Mouse (Mus musculus) kidney, embryonic 14.5 days (tissue): ENCODE results near the gene Olfr1380. TPM values are rescaled to one million over a fixed set of nuclear protein-coding genes. Genes with fewer than 3 reads are reported as not detected.
"Not testable (repeated sequence)": the region's sequence is repeated elsewhere in the genome, so short reads cannot be mapped to it uniquely, and the experiment has no call there.

Experiments
- ATAC-seq: fragments of 200-750 bp; cut with Nextera tagmentation; 2 replicates; pipeline ENCODE4 v1.8.0; 2017; ENCODE audit warnings: moderate number of reproducible peaks, mild to moderate bottlenecking, moderate TSS enrichment, moderate library complexity; ENCODE audit not compliant: low FRiP score, low TSS enrichment
- H3K27ac ChIP-seq: fragments of 300-500 bp; sonication (generic); 2 replicates; pipeline ENCODE4 v1.5.1; 2014; ENCODE audit warnings: low read depth, mild to moderate bottlenecking, low read length, moderate library complexity, mixed read lengths
- H3K27me3 ChIP-seq: fragments of 300-500 bp; sonication (generic); 2 replicates; pipeline ENCODE4 v1.6.1; 2014; ENCODE audit warnings: mild to moderate bottlenecking, low read length; ENCODE audit not compliant: control insufficient read depth, insufficient read depth
- H3K36me3 ChIP-seq: fragments of 300-500 bp; sonication (generic); 2 replicates; pipeline ENCODE4 v1.6.1; 2014; ENCODE audit warnings: low read length, mixed read lengths; ENCODE audit not compliant: control insufficient read depth, insufficient read depth
- H3K4me1 ChIP-seq: fragments of 300-500 bp; sonication (generic); 2 replicates; pipeline ENCODE4 v1.6.1; 2014; ENCODE audit warnings: low read length, mixed read lengths; ENCODE audit not compliant: control insufficient read depth, insufficient read depth
- H3K4me2 ChIP-seq: fragments of 300-500 bp; sonication (generic); replicated peaks from 2 replicates; pipeline ENCODE4 v1.6.1; 2014; ENCODE audit warnings: low read depth, mild to moderate bottlenecking, low read length
- H3K4me3 ChIP-seq: fragments of 300-500 bp; sonication (generic); 2 replicates; pipeline ENCODE4 v1.5.1; 2014; ENCODE audit warnings: mild to moderate bottlenecking, low read length
- H3K9ac ChIP-seq: fragments of 300-500 bp; sonication (generic); 2 replicates; pipeline ENCODE4 v1.6.1; 2014; ENCODE audit warnings: low read depth, mild to moderate bottlenecking, low read length, moderate library complexity
- H3K9me3 ChIP-seq: fragments of 300-500 bp; sonication (generic); 2 replicates; pipeline ENCODE4 v1.6.1; 2016; ENCODE audit warnings: low read length; ENCODE audit not compliant: control insufficient read depth
- WGBS: fragments of 180-500 bp; shearing (Covaris S2); extraction: QIAGEN DNeasy Blood & Tissue Kit; methylation state at CpG from one replicate; pipeline ENCODE4 v1.1.7; 2014; 5-methylcytosine and 5-hydroxymethylcytosine counted together
- polyA plus RNA-seq: library from polyadenylated mRNA; unstranded; fragments of >200 nt; fragmentation: Nextera tagmentation; extraction: Ambion mirVana; gene quantifications from 2 replicates; pipeline ENCODE4 v1.2.1, GENCODE M21; 2014

Gene Olfr1380
- polyA plus RNA-seq, 1 experiment from 2014 or later, result not detected

DNA sequence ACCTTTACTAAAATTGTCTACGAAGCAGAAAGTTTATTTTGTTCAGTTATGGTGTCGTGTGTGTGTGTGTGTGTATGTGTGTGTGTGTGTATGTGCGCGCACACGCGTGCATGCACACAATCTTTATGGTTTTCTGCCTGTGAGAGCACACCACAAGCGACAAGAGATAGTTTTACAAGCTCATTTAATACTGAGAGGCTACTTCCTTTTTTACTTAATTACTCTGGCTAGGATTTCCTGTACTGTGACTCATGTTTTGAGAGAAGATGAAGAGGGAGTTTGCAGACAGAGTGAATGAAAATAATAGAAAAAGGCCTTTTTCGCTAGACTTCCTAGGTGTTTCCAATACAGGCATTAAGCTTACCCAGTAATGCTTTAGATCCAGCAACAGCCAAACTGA is 23.8 kb downstream of the Olfr1380 start:
- not testable (repeated sequence) for H3K36me3 ChIP-seq, H3K9ac ChIP-seq, H3K27ac ChIP-seq, H3K4me3 ChIP-seq, H3K4me2 ChIP-seq, H3K4me1 ChIP-seq, ATAC-seq, H3K27me3 ChIP-seq, H3K9me3 ChIP-seq
- WGBS, result 78% methylated on average over 8 of the region's 8 CpGs

DNA sequence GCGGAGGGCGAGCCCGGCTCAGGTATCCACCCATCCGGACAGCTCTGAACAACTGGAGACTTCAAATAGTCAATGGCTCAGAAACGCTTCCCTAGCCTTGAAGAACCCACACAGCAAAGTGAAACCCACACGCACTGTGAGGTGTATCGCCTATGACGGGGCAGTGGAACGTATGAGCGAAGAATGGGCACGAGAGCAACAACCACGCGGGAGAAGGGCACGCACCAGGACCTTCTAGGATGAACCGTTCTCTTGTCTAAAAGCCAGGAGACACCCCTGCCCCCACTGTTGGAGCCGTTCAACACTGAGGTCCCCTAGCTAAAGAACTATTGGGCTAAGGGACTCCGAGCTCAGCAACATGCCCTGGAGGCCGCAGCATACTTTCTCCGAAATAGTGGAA is 33.5 kb downstream of the Olfr1380 start:
- 93% methylated on average over 19 of the region's 19 CpGs for WGBS
- no peaks in the 10 kb centered on the region for H3K36me3 ChIP-seq
- H3K9ac ChIP-seq, result no peak overlapping the region
- no peak overlapping the region for H3K4me3 ChIP-seq
- H3K27me3 ChIP-seq, result no peaks in the 10 kb centered on the region
- no peaks in the 10 kb centered on the region for H3K4me1 ChIP-seq
- H3K27ac ChIP-seq, result no peak overlapping the region
- H3K9me3 ChIP-seq, result no peaks in the 10 kb centered on the region
- ATAC-seq, result no peak
- H3K4me2 ChIP-seq, result no peak overlapping the region

DNA sequence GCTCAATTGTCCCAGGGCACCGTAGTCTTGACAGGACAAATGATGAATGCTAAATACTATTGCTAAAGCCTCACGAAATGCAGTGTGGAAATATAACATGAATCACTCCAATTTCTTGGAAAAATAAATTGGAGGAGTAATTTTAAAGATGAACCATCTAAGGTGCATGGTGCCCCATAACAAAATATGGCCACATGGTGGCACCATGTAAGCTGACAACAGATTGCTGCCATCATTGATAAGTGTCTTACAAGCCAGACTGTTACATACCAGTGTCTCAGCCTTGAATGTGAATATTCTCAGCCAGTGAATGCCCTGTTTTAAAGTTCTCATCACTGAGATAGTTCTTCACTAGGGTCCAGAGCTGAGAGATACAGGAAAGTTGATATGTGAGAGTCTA is 40.5 kb downstream of the Olfr1380 start:
- not testable (repeated sequence) for H3K27me3 ChIP-seq, H3K9me3 ChIP-seq, H3K9ac ChIP-seq, H3K4me3 ChIP-seq, H3K36me3 ChIP-seq, H3K27ac ChIP-seq, H3K4me2 ChIP-seq, ATAC-seq, H3K4me1 ChIP-seq
- 74% methylated on average over 2 of the region's 2 CpGs for WGBS

DNA sequence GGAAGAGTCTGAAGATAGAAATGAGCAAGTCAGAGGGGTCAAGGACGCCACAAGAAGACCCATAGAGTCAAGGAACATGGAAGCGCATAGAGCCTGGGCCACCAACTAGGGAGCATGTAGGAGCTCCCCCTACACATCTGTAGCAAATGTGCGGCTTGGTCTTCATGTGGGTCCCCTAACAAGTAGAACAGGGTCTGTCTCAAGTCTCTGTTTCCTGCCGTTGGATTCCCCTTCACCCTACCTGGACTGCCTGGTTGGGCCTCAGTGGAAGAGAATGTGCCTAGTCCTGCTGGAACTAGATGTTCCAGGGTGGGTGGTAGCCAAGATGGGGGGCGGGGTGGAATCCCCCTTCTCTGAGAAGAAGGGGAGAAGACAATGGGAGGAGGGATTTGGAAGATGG is 51.6 kb downstream of the Olfr1380 start:
- H3K4me3 ChIP-seq, H3K36me3 ChIP-seq, H3K27ac ChIP-seq, ATAC-seq, H3K27me3 ChIP-seq, H3K4me1 ChIP-seq, H3K9ac ChIP-seq, H3K4me2 ChIP-seq, H3K9me3 ChIP-seq: not testable (repeated sequence)
- WGBS, result 86% methylated on average over 5 of the region's 5 CpGs

DNA sequence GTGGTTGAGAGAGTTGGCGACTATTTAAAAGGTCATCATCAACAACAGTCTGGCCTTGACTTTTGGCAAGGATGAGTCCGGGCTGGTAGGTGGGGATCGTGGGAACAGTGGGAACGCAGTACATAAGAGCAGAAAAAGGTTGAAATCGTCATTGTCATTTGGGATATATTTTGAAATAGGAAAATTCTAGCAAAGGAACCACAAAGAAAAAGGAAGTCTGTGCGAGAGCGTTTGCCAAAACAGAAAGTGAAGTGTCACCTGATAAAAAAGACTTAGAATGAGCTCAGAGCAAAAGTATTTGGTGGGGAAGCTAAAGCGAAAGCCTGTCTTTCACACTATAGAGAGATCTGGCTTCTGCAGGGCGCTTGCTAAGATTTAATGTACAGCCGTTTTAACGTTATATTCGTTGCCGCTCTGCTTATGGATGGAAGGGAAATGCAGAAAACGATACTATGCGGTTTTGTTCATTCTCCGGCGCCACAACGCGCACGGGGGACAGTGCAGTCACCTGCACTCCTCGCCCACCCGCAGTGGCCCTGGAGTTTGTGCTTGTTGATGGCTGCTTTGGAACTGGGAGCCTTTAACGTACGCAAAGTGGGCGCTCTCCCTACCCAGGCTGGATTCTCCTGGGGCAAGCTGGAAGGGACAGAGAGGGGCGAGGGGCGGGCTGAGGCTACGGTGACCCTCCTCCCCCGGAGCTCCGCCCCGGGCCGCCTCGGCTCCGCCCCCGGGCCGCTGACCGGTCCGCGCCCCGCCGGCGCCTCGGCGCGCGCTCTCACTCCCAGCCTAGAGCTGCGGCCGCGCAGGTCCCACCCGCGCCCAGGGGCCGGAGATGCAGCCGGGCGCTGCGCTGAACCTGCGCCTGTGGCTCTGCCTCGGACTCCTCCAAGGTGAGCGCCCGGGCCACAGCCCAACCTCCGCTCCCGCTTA is 52.5 kb downstream of the Olfr1380 start, which contains the start of gene Flt4:
Gene Flt4 (plus strand): TSS at position 326 of the 930 bp plus-strand sequence.
- H3K9me3 ChIP-seq, H3K4me1 ChIP-seq, H3K36me3 ChIP-seq, H3K27ac ChIP-seq, H3K27me3 ChIP-seq: not testable (repeated sequence)
- peak within 1 kb of the TSS; percentile 61 for H3K4me2 ChIP-seq
- WGBS, result 4% methylated on average over 45 of the region's 61 CpGs
- H3K4me3 ChIP-seq, result peak within 1 kb of the TSS; percentile 45
- peak; percentile 89 for ATAC-seq
- H3K9ac ChIP-seq, result peak within 1 kb of the TSS; percentile 34; the same call in 1 of the 2 replicates

DNA sequence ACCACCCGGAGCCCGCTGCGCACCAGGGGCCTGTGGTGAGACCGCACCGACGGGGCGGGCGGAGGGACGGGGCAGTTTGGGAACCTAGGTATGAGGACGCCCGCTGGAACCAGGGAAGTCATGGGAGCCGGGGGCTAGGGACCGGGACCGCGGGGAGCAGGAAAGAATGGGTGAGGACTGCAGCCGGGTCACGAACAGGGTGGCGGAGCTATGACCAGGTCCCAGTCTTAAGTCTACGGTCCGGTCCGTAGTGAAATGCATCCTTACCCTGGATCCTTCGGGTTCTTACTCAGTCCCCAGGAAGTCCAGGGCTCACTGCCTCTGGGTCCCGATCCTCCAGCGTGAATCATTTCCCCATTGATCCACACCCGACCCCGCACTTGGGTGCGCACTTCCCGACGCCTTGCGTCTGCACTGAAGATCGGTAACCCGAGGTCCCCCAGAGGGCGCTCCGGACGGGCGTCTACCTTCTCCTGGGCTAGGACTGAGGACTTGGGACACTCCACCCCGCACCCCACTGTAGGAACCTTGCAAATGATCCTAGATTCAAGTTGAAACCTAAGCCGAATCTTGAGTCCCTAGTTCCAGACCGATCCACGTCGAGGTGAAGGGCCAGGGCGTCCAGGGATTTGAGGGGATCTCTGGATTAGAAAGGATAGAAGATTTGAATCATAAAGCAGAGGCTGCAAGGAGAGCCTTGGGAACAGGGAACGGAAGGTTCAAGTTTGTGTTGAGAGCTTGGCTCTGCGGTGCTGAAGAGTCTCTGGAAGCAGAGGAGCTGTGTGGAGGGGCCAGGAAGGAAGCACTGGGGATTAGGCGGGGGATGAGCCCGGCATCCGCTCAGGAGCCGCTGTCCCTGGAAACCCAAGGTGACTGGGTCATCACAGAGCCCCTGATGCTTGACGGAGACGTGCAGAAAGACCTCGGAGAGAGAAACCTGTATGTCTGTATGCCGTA is 53.5 kb downstream of the Olfr1380 start:
- not testable (repeated sequence) for H3K36me3 ChIP-seq, H3K4me1 ChIP-seq, H3K27me3 ChIP-seq, H3K9me3 ChIP-seq, H3K27ac ChIP-seq
- Histone ChIP-seq H3K4me3 (peak overlapping the region; percentile 45), H3K9ac (peak overlapping the region; percentile 34; the same call in 1 of the 2 replicates), H3K4me2 (peak overlapping the region; percentile 61)
- peak; percentile 48 for ATAC-seq
- WGBS, result 1% methylated on average over 49 of the region's 52 CpGs

DNA sequence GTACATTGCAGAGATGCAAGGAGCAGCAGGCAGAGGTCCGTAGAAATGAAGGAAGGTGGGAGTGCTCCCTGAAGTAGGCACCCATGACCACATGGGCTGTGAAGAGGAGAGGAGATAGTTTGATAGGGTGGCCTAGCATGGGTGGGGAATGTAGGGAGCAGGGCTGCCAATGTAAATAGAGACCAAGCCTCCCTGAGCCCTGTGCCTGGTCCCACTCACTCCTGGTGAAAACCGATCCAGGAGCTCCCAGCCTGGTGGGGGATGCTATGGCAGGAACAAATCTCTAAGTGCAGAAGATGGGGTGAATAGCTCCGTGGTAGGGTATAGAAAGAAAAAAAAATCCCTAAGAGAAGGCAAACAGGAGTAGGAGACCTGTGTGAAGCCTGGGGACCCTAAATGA is 54.7 kb downstream of the Olfr1380 start:
- not testable (repeated sequence) for H3K9ac ChIP-seq, H3K4me1 ChIP-seq, H3K27ac ChIP-seq, H3K4me3 ChIP-seq, H3K4me2 ChIP-seq, H3K27me3 ChIP-seq, H3K36me3 ChIP-seq, ATAC-seq, H3K9me3 ChIP-seq
- WGBS, result 15% methylated on average over 3 of the region's 3 CpGs

DNA sequence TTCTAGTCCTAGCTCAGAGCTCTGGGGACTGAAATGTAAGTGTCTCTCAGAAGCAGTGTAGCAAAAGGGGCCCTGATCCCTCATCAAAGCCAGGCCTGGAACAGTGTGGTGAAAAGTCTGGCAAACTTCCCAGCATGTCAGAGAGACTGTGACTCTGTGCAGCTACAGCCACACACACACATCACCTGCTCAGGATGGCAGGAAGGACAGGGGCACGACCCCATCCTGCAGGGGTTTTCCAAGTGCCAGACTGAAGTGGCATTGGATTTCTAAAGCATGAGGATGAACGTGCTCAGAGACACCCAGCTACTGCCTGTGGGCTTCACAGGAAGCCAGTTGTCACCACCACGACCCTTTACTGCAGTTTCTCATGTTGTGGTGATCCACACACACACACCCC is 55.5 kb downstream of the Olfr1380 start:
- Histone ChIP-seq H3K4me2 (no peak overlapping the region), H3K27ac (no peak overlapping the region), H3K27me3 (peaks cover 6% of the 10 kb centered on the region), H3K4me3 (no peak overlapping the region), H3K9me3 (no peaks in the 10 kb centered on the region), H3K36me3 (no peaks in the 10 kb centered on the region), H3K9ac (no peak overlapping the region), H3K4me1 (no peaks in the 10 kb centered on the region)
- 28% methylated on average over 3 of the region's 3 CpGs for WGBS
- ATAC-seq, result no peak

DNA sequence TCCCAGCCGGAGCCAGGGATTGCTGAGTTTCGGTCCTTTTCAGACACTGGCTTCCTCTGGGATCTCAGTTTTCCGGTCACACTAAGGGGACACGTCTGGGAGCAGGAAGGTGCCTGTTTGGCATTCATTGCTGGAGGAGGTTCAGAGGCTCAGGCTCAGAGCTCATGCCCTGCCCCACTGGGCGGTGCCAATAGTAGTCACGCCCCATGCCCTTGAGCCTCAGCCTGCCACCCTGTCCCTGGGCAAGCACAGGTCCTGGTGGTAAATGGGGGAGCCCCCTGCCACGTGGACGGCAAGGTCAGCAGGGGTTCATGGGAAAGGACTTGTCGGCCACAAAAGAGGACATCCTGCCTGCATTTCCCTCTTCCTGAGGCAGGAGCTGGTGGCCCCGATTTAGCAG is 56.7 kb downstream of the Olfr1380 start:
- 6% methylated on average over 10 of the region's 10 CpGs for WGBS
- ATAC-seq, result no peak

More for the DNA sequence above, 56.7 kb downstream of the Olfr1380 start:
- Histone ChIP-seq H3K27me3 (peaks cover 6% of the 10 kb centered on the region), H3K36me3 (no peaks in the 10 kb centered on the region), H3K27ac (no peak overlapping the region), H3K4me3 (no peak overlapping the region), H3K9ac (no peak overlapping the region), H3K9me3 (no peaks in the 10 kb centered on the region), H3K4me1 (no peaks in the 10 kb centered on the region), H3K4me2 (no peak overlapping the region)
